Mouse (Mus musculus) ES-E14 (cell line): Measurements from ENCODE around the gene Bad. TPM values are rescaled to one million over a fixed set of nuclear protein-coding genes. Genes with fewer than 3 reads are reported as not detected.
A peak's percentile ranks its signal among the peaks of the same experiment; 100 is the strongest.
"Not testable (repeated sequence)": the region's sequence is repeated elsewhere in the genome, so short reads cannot be mapped to it uniquely, and the experiment has no call there.

Source experiments
- DNase-seq: peaks from one replicate; pipeline ENCODE4 v3.0.0-alpha.2; 2013; ENCODE audit warnings: low read depth, low spot score
- H3K27ac ChIP-seq: 2 replicates; pipeline ENCODE4 v1.5.1; 2012; ENCODE audit warnings: low read depth, mild to moderate bottlenecking, low read length, moderate library complexity, mixed read lengths; ENCODE audit not compliant: poor library complexity, insufficient read depth, severe bottlenecking
- H3K36me3 ChIP-seq: 2 replicates; pipeline ENCODE4 v1.6.1; 2012; ENCODE audit warnings: mild to moderate bottlenecking, low read length, moderate library complexity, mixed read lengths; ENCODE audit not compliant: control insufficient read depth, poor library complexity, insufficient read depth, severe bottlenecking
- H3K4me1 ChIP-seq, 2 experiments: fragments of 150-350 bp in 1 of 2; sonication (generic) in 1 of 2; 2 replicates each; pipeline ENCODE4 v1.6.1; 2012; ENCODE audit warnings: low read length in 2 of 2, mild to moderate bottlenecking in 1 of 2, mixed read lengths in 1 of 2; ENCODE audit not compliant: control insufficient read depth in 2 of 2, insufficient read depth in 2 of 2, poor library complexity in 1 of 2
- H3K4me3 ChIP-seq, 2 experiments: fragments of 150-350 bp in 1 of 2; sonication (generic) in 1 of 2; 2 replicates each; pipeline ENCODE4 v1.5.1; 2012; ENCODE audit warnings: low read length in 2 of 2, low read depth in 1 of 2, mild to moderate bottlenecking in 1 of 2, mixed read lengths in 1 of 2; ENCODE audit not compliant: insufficient read depth in 1 of 2, poor library complexity in 1 of 2, severe bottlenecking in 1 of 2
- H3K9ac ChIP-seq: 2 replicates; pipeline ENCODE4 v1.6.1; 2012; ENCODE audit warnings: low read depth, mild to moderate bottlenecking, low read length, mixed read lengths; ENCODE audit not compliant: poor library complexity, insufficient read depth, severe bottlenecking
- H3K9me3 ChIP-seq: fragments of 150-350 bp; sonication (generic); 2 replicates; pipeline ENCODE4 v1.6.1; 2012; ENCODE audit warnings: low read depth, mild to moderate bottlenecking, low read length; ENCODE audit not compliant: control insufficient read depth, insufficient read depth
- CHD2 ChIP-seq: IDR thresholded peaks from 2 replicates; pipeline ENCODE4 v1.6.1; 2014; ENCODE audit warnings: mild to moderate bottlenecking, low read depth, low read length, inconsistent platforms
- HCFC1 ChIP-seq: IDR thresholded peaks from 2 replicates; pipeline ENCODE4 v1.6.1; 2012; ENCODE audit warnings: low read length, inconsistent platforms, borderline replicate concordance; ENCODE audit not compliant: insufficient read depth
- MAFK ChIP-seq: IDR thresholded peaks from 2 replicates; pipeline ENCODE4 v1.6.1; 2014; ENCODE audit warnings: mild to moderate bottlenecking, low read depth, low read length, inconsistent platforms; ENCODE audit not compliant: insufficient read depth
- ZC3H11A ChIP-seq: IDR thresholded peaks from 2 replicates; pipeline ENCODE4 v1.6.1; 2012; ENCODE audit warnings: low read depth, mild to moderate bottlenecking, inconsistent platforms, low read length, borderline replicate concordance
- ZNF384 ChIP-seq: IDR thresholded peaks from 2 replicates; pipeline ENCODE4 v1.6.1; 2012; ENCODE audit warnings: low read depth, low read length, inconsistent platforms
- in situ Hi-C, 2 experiments: fragments of 600-800 bp; cut with MboI; formaldehyde crosslinking; loops; one replicate each; pipeline ENCODE4 v1.15.1; 2025; ENCODE audit warnings: low sequenced_read_pairs in 2 of 2, inconsistent platforms in 1 of 2; ENCODE audit not compliant: unreplicated experiment in 2 of 2
- total RNA-seq: library from RNA; depleted of rRNA; stranded (reverse); fragments of 300-350 nt; gene quantifications from 2 replicates; pipeline ENCODE4 v1.2.3, GENCODE M21; 2012; rRNA removed

Bad gene
- 16.3 and 22.9 TPM in 2 replicates for total RNA-seq

DNA sequence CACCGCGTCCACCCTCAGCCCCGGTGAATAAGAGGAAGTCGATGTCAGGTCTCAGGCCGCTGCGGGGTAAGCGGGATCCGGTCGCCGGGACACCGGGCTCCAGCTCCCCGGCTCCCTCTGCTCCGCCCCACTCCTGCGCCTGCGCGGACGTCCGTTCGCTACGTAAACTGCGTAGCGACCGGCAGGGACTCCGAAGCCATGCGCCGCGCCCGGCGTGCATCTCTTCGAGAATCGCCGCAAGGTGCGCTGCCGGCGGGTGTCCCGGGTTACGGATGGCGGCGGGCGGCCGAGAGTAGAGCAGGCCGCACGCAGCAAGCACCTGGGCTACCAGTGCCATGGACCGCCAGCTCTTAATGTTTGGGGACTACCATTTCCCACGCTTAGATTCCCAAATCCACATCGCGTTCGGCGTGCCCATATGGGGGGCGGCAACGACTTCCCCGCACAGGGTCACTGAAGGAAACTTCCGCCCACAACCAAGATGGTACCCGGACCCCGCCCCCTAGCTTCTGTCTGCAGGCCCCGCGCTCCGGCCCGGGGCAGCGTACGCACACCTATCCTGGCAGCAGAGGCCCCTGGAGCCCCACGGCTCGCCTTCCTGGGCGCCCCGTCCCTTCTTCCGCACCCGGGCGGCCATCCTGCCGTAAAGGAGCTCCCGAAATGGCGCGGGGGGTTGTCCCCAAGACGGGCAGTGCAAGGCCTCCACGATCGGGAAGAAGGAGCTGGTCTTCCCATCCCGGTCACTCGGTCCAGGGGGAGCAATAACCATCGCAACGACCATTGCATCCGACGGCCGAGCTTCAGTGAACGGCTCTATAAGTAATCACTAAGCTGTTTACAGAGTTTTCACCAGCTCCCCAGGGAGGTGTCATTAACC, at the start of gene Bad:
Gene Bad, plus strand, starts transcription at position 490 of the 877 bp plus-strand sequence.
- in situ Hi-C loops: no loop called here
- Histone ChIP-seq H3K9me3 (no peaks in the 10 kb centered on the region), H3K4me1 (peaks cover 0 to 7% of the 10 kb centered on the region in 2 experiments; a peak in 1 of 4 replicates), H3K27ac (peak within 1 kb of the TSS; percentile 58; the same call in 1 of the 2 replicates), H3K9ac (peak within 1 kb of the TSS; percentile 82), H3K36me3 (no peaks in the 10 kb centered on the region), H3K4me3 (peak within 1 kb of the TSS; percentile 35 to 83)
- TF ChIP-seq ZC3H11A: no peak
- peak; percentile 81 for TF ChIP-seq HCFC1
- DNase-seq: peak; percentile 80

DNA sequence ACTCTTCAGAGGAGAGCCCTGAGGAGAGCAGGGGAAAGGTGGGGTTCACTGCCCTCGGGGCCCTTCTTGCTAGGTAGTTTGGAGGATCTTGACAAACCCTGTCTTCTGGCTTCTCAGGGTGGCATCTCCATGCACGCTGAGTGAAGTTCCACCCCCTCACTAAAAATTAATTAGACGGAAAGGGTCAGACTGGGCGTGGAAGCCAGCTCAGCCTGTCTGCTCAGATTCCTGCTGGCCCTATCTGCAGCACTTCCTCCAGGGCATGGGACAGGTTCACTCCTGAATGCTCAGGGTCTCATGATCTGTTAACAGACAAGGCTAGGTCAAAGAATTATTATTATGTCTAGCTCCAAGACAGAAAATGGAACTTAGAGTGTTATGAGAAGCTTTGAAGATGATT, 49.1 kb upstream of the Bad start:
- no peak overlapping the region for H3K27ac ChIP-seq
- in situ Hi-C loops: no loop called here
- no peaks in the 10 kb centered on the region; a peak in 1 of 4 replicates for H3K4me1 ChIP-seq
- no peaks in the 10 kb centered on the region for H3K9me3 ChIP-seq
- no peak for DNase-seq
- H3K9ac ChIP-seq: no peak overlapping the region
- no peak overlapping the region for H3K4me3 ChIP-seq
- no peaks in the 10 kb centered on the region for H3K36me3 ChIP-seq
- TF ChIP-seq HCFC1 (no peak), ZNF384 (no peak), ZC3H11A (no peak), CHD2 (no peak), MAFK (no peak)

DNA sequence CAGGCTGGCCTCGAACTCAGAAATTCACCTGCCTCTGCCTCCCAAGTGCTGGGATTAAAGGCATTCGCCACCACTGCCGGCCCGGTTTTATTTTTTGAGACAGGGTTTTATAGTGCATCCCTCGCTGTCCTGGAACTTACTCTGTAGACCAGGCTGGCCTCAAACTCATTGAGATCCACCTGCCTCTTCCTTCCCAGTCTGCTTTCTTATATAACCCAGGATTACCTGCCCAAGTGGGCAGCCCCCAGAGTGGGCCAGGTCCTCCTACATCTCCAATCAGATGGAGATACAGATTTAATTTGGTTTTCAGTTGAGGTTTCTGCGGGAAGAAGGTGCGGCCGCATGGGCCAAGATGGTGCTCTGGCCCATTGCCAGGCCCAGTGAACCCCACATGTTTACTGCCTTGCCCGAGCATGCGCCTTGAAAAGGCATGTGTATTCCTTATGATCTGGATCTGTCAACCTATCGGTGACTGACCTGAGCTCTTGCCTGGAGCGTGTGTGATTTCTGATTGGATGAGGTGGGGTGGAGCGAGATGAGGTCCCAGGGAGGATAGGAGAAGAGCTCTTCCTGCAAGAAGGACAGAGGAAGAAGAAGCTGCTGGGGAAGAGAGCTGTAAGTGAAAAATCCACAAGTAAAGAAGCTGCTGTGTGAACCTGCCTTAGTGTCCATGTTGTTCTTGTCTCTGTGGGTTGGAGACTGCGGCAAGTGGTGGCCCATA, 47.8 kb upstream of the Bad start:
- in situ Hi-C loops: no loop called here
- Histone ChIP-seq H3K9me3 (no peaks in the 10 kb centered on the region; the same call in 1 of the 2 replicates), H3K27ac (no peak overlapping the region), H3K36me3 (no peaks in the 10 kb centered on the region), H3K4me3 (no peak overlapping the region), H3K4me1 (no peaks in the 10 kb centered on the region; a peak in 1 of 4 replicates), H3K9ac (no peak overlapping the region)
- no peak for DNase-seq
- TF ChIP-seq ZC3H11A (no peak), HCFC1 (no peak), ZNF384 (no peak), CHD2 (no peak), MAFK (no peak)

DNA sequence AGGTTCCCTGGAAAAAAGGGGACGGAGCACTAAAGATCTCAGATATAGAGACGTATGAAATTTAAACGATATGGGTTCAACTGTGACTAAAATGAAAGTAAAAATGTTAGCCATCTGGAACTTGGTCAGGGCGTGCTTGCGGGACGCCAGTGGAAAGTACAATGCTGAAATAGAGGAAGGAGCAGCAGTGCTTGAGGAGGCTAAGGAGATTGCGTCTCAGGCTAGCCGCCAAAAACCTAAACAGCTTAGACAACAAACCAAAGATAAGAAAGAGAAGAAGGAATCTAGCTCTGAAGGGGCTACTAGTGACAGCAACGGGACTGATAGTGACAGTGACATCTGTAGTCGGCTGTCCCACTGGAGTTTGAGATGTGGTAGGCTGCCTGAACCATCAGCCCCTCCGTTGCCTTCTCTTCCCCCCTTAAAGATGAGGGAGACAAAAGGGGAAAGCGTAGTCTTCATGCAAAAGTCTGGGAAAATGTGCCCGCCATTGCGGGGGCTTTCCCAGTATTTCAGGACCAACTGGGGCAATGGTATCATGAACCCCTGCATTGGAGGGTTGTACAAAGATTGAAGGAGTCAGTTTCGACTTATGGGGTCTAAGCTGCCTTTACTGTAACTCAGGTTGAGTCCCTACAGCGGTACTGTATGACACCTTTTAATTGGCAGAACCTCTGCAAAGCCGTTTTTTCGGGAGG, 45.9 kb upstream of the Bad start:
- H3K9ac ChIP-seq, DNase-seq, H3K4me3 ChIP-seq, H3K36me3 ChIP-seq, H3K9me3 ChIP-seq, H3K27ac ChIP-seq, in situ Hi-C loops, H3K4me1 ChIP-seq: not testable (repeated sequence)
